ENCODE assay signal across 8 mouse cellular contexts in genomic region chrX:20688068-20688547, GRCm38 (mm10). TPM values are rescaled to one million over a fixed set of nuclear protein-coding genes. Genes with fewer than 3 reads are reported as not detected.
DNase-seq lines count a peak whose midpoint lies in the region; ATAC-seq and TF ChIP-seq lines count a peak whose summit lies in the region.

No protein-coding gene starts in this region.

- H3K4me3 ChIP-seq in hindbrain, embryonic 13.5 days: peak overlapping the region; percentile 63

- H3K4me2 ChIP-seq in hindbrain, embryonic 13.5 days: peak overlapping the region; percentile 66

- H3K27me3 ChIP-seq in Patski: peaks cover 3% of the 10 kb centered on the region
- H3K27me3 ChIP-seq in hindbrain, embryonic 13.5 days: no peaks in the 10 kb centered on the region

- peak overlapping the region; percentile 84 for H3K9ac ChIP-seq in hindbrain, embryonic 13.5 days

- ATAC-seq in Patski: peak; percentile 69
- ATAC-seq in hindbrain, embryonic 13.5 days (ENCODE audit: low FRiP score): peak; percentile 94

- H3K36me3 ChIP-seq in hindbrain, embryonic 13.5 days: peaks cover 16% of the 10 kb centered on the region

- H3K4me1 ChIP-seq in hindbrain, embryonic 13.5 days (replicated peaks): peaks cover 27% of the 10 kb centered on the region

- POLR2A ChIA-PET in Patski (lab: Charles Lee): interaction anchor here (1.3 kb wide), 1 partner anchor 25 kb away, joined by 4 read pairs; no protein-coding TSS in a partner anchor

- H3K27ac ChIP-seq in hindbrain, embryonic 13.5 days: peak overlapping the region; percentile 96

- H3K9me3 ChIP-seq in hindbrain, embryonic 13.5 days: no peaks in the 10 kb centered on the region

- peak; percentile 28 for DNase-seq in Patski (ENCODE audit: low read depth, low spot score)
- peak; percentile 87 to 89 for DNase-seq in cerebellum, postnatal 14 days
- peak; percentile 72 to 84 for DNase-seq in frontal cortex, postnatal 14 days (ENCODE audit: low spot score in 2 of 2)
- DNase-seq in layer of hippocampus, postnatal 25 days (ENCODE audit: extremely low spot score in 1 of 2, low spot score in 1 of 2): peak; percentile 67 to 69
- peak; percentile 76 for DNase-seq in lung, postnatal 14 days
- DNase-seq in ovary, postnatal 36 days (ENCODE audit: low spot score): peak; percentile 81
- peak; percentile 88 for DNase-seq in thymus, postnatal 14 days

- TF ChIP-seq CTCF in Patski (IDR thresholded peaks at IDR 0.05): no peak

- 27% methylated on average over 33 of the region's 33 CpGs for WGBS in hindbrain, embryonic 13.5 days

- CTCF ChIA-PET in Patski (lab: Charles Lee): no interaction called here

- in situ Hi-C loops in Patski (cut with MboI; ENCODE audit: low pct_unique_long_range_greater_than_20kb): no loop called here

RNA-seq across cellular contexts. Expression of gene Cdk16, which starts 0.4 kb away (rescaled TPM):
- 151 TPM for polyA plus RNA-seq in Patski (2021)
- 122 and 126 TPM in 2 replicates for polyA plus RNA-seq in hindbrain, embryonic 13.5 days (2015; fragmentation: Nextera tagmentation; extraction: Ambion mirVana)
- total RNA-seq in layer of hippocampus, postnatal 25 days (2021): 100 to 1,000 TPM; 251 to 255 TPM

RNA-seq across cellular contexts. Expression of gene Usp11, which starts 15.6 kb away (rescaled TPM):
- 42.7 TPM for polyA plus RNA-seq in Patski (2021)
- polyA plus RNA-seq in hindbrain, embryonic 13.5 days (2015; fragmentation: Nextera tagmentation; extraction: Ambion mirVana): 93.8 and 98.4 TPM in 2 replicates
- total RNA-seq in layer of hippocampus, postnatal 25 days (2021): 100 to 1,000 TPM; 104 TPM

RNA-seq across cellular contexts. Expression of gene Uba1, which starts 30.0 kb away (rescaled TPM):
- polyA plus RNA-seq in Patski (2021): 307 TPM
- 394 and 406 TPM in 2 replicates for polyA plus RNA-seq in hindbrain, embryonic 13.5 days (2015; fragmentation: Nextera tagmentation; extraction: Ambion mirVana)
- 100 to 1,000 TPM; 365 to 398 TPM for total RNA-seq in layer of hippocampus, postnatal 25 days (2021)

Comparison
In these comparisons a context has a peak if more than half of its experiments do, and no peak if none do; other contexts are left out.
1. Peak in every context shown above with its lines: DNase-seq, ATAC-seq, H3K4me3 ChIP-seq and H3K27ac ChIP-seq.
2. DNase-seq: peak in every context shown above with its lines; median percentile 88 in cerebellum, postnatal 14 days; 88 in thymus, postnatal 14 days; 81 in ovary, postnatal 36 days; 78 in frontal cortex, postnatal 14 days; 76 in lung, postnatal 14 days; 68 in layer of hippocampus, postnatal 25 days; 28 in Patski.